Mouse (Mus musculus): ENCODE results near the gene Brinp2. TPM values are rescaled to one million over a fixed set of nuclear protein-coding genes. Genes with fewer than 3 reads are reported as not detected.

Brinp2 gene
- total RNA-seq, 2 experiments from 2014 or later: 0.11 to 0.16 TPM

- intact Hi-C loops (cut with DNase I): no loop called here
- no peak for DNase-seq (ENCODE audit: low spot score)
Observed at GRCm38 (mm10) chr1:158296287-158296931, 59.7 kb downstream of the Brinp2 start.

DNA sequence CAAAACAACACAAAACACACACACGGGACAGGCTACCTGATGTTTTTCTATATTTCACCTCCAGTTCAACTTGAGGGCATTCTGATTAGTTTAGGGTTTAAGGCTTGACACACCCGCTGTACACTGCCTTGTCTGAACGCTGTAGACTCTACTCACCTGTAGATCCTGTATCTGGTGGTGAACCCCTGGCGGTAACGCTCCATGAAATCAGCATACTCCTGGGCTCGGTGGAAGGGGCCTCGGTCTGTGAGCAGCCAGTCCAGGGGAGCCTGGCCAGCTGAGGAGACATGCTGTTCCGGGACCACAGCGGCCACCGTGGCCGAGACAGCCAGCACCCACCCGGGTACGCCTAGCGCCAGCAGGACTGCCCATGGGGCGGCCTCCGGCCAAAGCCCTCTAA is 60.9 kb downstream of the Brinp2 start:
- DNase-seq (ENCODE audit: low spot score): no peak
- intact Hi-C loops (cut with DNase I): no loop called here

DNA sequence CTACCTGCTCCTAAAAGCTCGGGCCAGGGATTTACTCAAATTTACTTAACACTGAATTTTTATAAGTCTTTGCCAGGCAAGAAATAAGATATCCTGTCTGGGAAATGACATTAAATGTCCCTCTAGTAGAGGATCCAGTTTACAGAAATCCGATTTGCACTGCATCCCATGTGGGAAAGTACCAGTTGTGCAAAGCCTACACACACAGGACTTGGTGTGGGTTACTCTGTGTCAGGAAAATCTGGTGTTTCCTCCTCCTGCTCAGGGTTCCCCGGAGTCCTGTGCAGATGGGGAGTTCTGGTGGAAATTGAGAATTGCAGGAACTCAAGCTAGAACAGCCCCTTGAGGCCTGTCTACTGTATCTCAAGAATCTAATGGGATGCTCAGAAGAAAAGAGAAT is 70.9 kb downstream of the Brinp2 start:
- intact Hi-C loops (cut with DNase I): no loop called here
- DNase-seq (ENCODE audit: low spot score): no peak

GRCm38 (mm10) chr1:158283869-158284268 is 72.3 kb downstream of the Brinp2 start:
- DNase-seq (ENCODE audit: low spot score): no peak
- intact Hi-C loops (cut with DNase I): no loop called here

GRCm38 (mm10) chr1:158272058-158272457 is 84.1 kb downstream of the Brinp2 start:
- intact Hi-C loops (cut with DNase I): no loop called here
- DNase-seq (ENCODE audit: low spot score): no peak

GRCm38 (mm10) chr1:158267020-158267571 is 89.0 kb downstream of the Brinp2 start:
- no peak for DNase-seq (ENCODE audit: low spot score)
- intact Hi-C loops (cut with DNase I): no loop called here

GRCm38 (mm10) chr1:158266293-158267019 is 89.7 kb downstream of the Brinp2 start:
- intact Hi-C loops (cut with DNase I): no loop called here
- DNase-seq (ENCODE audit: low spot score): no peak

DNA sequence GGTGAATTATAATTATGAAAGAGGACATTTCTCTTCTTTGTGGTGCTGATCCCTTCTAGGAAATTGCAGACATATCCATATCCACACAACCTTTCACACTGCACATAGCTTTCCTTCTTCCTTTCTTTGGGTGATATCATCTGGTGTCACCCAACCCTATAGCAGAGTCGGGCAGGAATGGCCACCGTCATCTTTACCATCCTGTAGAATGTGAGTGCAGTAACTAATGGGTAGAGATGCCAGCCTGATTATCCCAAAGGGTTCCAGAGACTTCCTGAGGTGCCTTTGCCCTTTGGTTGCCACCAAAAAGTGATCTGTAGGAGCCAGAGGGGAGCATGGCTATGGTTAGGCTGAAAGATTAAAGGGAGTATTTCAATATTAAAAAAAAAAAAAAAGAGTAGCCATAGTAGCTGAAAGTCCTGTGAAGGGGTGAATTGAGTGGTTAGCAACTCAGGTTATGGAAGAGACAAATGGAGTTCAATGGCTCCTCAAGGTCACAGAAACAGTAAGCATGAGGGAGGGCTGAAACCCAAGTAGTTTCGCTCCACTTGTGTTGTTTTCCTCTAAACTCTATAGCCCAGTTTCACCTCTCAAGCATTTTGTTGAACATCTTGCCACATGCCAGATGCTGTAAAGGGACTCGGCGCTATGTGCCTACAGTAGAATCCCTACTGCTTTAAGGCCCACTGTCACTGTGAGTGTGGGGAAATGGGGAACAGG is 96.5 kb downstream of the Brinp2 start:
- intact Hi-C loops (cut with DNase I): no loop called here
- DNase-seq (ENCODE audit: low spot score): no peak

DNA sequence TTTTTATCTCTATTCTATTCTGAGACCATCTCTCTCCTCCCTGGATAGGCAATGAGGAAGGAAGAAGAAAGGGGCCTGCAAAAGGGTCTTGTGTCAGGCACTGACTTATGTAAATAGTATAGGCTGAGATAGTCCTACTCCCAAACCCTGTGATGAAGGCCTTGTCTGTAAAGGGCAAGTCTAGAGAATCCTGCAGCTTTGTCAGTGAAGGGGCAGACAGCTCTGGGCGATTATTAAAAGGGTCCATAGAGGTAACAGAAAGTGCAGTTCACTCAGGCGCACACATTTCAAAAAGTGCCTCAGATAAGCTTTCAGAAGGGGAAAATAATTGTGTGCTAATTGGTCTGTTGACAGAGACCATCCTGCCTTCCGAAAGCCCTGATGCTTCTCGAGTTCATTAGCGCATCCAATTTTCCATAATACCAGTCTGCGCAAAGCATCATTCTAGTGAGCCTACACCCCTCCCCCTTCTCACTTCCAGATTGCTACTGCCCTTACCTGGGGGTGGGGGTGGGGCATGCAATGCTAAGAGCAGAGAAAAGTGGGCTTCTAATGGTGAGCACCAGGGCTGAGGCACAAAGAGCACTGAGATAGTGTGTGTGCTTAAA is 97.3 kb downstream of the Brinp2 start:
- no peak for DNase-seq (ENCODE audit: low spot score)
- intact Hi-C loops (cut with DNase I): no loop called here

DNA sequence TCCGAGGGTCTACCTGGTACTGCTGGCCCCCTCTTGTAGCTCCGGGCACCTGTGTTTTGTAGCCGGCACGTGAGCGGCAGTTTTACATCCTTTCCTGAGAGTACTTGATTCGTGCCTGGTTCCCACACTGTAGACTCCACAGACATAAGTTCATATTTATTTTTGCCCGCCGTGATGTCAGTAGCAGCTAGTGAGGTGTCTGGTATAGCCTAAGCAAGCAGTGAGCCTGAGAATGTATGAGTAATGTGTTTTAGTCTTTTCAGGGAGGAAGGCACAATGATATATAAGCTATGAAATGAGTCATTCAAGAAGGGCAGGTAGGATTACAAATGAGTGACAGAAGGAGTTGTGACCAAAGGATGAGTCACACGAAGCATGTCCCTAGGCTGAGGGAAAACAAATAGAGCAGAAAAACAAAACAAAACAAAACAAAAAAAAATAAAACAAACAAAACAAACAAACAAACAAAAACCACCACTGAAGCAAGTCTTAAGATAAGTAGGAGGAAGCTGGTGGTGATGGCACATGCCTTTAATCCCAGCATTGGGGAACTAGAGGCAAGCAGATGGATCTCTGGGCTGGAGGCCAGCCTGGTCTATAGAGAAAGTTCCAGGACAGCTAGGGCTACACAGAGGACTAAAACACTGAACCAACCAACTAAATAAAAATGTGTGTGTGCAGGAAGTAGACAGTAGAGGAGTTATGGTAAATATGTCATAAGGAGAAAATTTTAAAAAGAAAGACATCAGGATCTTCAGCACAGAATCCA is 100.0 kb downstream of the Brinp2 start:
- intact Hi-C loops (cut with DNase I): no loop called here
- DNase-seq (ENCODE audit: low spot score): no peak

DNA sequence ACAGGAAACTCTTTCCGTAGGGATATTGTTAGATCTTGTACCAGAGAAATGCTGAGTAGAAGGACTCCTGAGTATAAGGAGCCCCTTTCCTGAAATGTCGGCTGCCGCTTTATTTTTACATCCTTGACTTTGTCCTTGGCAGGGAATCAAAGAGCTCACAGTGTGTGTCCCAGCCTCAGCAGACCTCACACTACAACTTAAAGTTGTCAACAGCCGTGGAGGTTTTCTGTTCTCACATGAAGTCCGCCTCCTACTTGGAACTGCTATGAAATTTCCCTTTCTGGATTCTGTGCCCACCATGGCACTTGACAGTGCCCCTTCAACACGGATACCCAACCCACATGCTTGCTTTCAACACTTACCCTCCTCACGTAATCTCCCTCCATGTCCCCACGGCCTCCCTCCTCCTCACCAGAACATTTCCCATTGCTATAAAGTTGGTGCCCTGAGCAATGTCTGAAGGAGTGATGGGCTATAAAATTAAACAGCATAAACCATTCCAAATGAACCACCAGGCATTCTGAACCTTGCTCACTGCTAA is 103.4 kb downstream of the Brinp2 start:
- intact Hi-C loops (cut with DNase I): no loop called here
- no peak for DNase-seq (ENCODE audit: low spot score)

GRCm38 (mm10) chr1:158248266-158248665 is 107.9 kb downstream of the Brinp2 start:
- no peak for DNase-seq (ENCODE audit: low spot score)
- intact Hi-C loops (cut with DNase I): no loop called here

GRCm38 (mm10) chr1:158246476-158247153 is 109.5 kb downstream of the Brinp2 start:
- intact Hi-C loops (cut with DNase I): no loop called here
- no peak for DNase-seq (ENCODE audit: low spot score)

DNA sequence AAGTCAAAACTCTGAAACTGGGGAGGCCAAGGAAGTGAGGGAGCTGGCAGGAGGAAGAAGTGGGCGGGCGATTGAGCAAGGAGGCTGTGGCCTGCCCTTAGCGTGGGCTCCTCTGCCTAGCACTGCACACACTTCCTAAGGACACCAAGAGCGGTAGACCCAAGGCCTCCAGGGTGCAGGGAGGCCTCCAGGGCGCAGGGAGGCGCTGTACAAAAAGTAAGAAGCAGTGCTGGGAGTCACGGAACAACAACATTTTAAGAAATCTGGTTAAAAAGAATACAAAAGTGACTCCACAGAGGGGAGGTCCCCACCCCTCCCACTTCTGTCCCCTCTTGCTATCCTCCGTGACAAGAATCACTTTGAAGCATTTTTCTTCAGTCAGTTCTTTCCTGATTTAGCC is 110.6 kb downstream of the Brinp2 start:
- no peak for DNase-seq (ENCODE audit: low spot score)
- intact Hi-C loops (cut with DNase I): no loop called here

- no peak for DNase-seq (ENCODE audit: low spot score)
- intact Hi-C loops (cut with DNase I): no loop called here
Observed at GRCm38 (mm10) chr1:158244016-158244415, 112.1 kb downstream of the Brinp2 start.

DNA sequence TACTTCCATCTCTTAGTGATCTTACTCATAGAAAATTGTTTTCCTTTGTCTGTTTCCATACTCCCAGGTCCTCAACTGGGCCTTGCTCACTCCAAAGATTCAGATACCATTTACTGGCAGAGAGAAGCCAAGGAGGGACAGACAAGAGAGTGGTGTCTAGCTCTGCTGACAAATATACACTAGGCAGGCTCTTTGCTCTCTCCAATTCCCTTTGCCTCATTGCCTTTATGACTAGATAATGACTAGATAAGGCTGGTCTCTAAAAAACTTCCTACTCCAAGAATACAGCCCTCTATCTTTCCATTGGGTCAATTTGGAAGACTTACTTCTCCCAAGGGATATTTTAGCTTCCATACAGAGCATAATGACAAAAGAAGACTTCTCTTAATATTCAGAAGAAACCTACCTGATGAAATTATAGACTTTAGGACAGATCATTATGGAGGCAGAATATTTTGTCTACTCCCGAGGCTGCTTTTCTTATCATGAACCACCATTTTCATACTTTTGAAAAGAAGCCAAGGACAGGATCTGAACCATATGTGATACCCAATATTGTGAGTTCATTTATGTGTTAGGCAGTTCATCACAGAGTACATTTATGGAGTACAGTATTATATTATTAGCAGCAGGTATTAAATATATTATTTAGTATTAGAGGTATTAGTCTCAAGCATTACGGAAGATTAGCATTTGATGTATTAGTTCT is 114.1 kb downstream of the Brinp2 start:
- intact Hi-C loops (cut with DNase I): no loop called here

DNA sequence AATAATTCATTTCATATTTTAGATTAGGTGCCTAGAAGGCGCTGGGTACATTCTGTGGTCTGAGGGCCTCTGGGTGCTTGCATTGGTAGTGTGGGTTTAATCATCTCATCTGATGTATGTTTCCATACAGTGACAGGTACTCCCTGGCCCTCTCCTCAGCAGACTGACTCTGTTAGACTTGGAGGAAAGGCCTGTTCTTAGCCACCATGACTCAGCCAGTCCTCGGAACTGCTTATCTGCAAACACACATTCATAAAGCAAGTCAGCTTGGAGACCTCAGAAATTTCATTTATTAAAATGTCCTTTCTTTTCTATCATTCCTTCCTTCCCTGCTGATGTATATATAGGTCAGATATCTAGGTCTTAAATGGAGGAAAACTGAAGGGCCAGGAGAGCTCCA is 116.3 kb downstream of the Brinp2 start:
- intact Hi-C loops (cut with DNase I): no loop called here
- DNase-seq (ENCODE audit: low spot score): no peak

More for the DNA sequence above, 114.1 kb downstream of the Brinp2 start:
- no peak for DNase-seq (ENCODE audit: low spot score)

- intact Hi-C loops (cut with DNase I): no loop called here
Observed at GRCm38 (mm10) chr1:158238722-158239121, 117.4 kb downstream of the Brinp2 start.

More at GRCm38 (mm10) chr1:158238722-158239121, 117.4 kb downstream of the Brinp2 start:
- no peak for DNase-seq (ENCODE audit: low spot score)

Data from heart, postnatal 25 days (tissue).